Mouse (Mus musculus): ENCODE data around the gene Edem3.
"Not testable (repeated sequence)": the region's sequence is repeated elsewhere in the genome, so short reads cannot be mapped to it uniquely, and the experiment has no call there.

Gene Edem3

DNA sequence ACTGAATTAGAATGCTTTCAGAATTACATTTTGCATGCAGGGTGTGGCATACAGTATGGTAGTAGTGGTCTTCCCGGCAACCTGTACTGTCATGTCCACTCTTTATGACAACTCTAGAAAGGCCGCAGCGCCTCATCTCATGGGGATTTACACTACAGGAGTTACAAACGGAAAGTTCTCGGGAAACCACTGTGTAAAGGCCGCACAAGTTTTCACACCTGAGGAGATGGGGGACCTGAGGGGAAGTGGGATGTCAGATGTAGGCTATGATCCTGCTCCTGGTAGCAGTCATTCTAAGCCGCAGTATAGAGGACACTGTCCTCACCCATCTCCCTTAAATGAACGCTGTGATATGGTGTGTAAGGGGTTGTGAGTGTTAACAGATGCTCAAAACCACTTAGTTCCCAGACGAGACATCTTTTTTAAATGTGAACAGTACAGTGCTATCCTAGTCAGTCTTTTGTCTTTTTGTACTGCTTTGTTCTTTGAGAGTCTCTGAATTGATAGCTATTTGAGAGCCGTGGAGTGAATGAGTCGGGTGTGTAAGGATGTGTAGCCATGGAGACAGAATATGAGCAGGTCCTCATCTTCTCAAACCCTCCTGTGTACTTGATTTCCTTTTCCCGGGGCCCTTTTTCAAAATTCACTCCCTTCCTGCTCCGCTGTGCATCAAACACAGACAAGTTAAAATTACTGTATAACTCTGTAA, 57.0 kb downstream of the Edem3 start:
- DNase-seq, result no peak

DNA sequence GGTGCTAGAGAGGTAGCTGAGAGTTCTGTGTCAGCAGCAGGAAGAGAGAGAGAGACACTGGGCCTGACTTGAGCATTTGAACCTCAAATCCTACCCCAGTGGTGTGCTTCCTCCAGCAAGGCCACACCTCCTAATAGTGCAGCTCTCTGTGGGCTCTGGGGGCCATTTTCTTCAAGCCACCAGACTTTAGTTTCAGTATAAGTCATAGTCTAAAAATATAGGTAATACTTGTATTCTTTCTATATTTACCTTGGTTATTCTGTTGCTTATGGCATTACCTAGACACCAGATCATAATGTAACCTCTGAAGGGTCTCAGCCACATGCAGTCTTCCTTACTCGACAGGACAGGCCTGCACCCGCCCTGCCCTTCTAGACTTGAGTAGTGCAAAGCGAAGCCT, 60.9 kb downstream of the Edem3 start:
- DNase-seq, result no peak

DNA sequence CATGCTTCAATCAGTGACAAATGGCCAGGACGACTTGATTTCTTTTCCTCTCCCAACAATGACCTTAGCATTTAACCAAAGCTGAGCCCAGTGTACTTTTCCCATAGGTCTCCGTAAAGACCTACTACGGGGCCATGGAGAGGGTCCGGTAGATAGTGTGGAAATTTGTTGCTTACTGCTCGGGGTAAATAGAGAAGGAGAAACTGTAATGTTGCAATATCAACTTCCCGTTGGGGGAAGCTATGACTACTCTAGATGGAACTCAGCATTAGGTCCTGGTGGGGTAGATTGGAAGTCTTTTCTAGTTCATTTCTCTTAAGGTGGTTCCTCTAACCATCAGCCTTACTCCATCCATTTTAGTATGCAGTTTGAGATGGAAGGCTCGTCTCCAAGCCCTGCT, 64.0 kb downstream of the Edem3 start:
- DNase-seq, result no peak

DNA sequence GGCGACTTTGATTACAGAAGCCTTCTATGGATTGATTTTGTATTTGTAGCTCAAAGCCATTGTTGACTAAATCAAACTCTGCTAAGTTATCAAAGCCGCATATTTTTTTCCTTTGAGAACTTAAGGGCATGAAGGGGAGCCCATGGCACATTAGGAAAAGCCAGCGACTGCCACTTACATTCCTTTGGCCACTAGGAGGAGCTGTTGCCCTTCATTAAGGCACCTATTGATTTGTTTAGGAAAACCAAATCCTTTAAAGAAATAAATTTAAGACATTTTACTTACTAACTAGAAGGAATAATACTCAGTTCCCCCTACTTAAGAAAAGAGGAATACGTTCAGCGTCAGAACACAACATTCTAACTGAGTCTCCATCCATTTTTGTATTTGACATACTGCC, 65.3 kb downstream of the Edem3 start:
- peak; percentile 72 to 79 for DNase-seq

DNA sequence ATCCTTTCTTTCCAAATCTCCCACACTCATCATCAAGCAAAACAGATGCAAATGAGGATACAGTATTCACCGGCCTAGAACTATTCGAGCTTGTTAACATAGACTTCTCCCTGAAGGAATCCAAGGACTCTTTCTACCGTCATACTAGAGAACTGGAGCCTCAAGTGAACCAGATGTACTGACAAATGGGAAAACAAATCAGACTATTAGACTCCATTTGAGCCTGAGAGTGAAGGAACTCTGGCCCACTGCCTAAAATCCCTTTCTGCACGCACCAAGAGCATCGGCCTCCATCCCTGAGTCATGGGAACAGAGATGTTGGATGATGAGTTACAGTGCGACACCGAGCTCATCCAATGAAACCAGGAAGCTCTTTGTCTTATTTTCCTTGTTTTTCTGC, 69.9 kb downstream of the Edem3 start:
- peak in 1 of 2 experiments; percentile 15 for DNase-seq

DNA sequence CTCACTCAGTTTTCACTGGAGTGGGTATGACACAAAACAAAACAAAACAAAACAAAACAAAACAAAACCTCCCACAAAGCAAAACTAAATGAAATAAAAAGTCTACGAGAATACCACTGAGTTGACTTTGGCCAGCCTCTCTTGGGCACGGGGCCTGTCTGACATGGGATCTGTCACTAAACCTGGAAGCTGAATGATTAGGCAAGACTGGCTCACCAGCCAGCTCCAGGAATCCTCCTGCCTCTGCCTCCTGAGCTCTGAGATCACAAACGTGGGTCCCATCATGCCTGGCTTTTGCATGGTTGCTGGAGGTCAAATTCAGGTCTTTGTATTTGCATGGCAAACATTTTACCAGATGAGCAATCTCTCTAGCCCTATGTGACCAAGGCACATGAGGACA, 76.6 kb downstream of the Edem3 start:
- DNase-seq, result no peak

DNA sequence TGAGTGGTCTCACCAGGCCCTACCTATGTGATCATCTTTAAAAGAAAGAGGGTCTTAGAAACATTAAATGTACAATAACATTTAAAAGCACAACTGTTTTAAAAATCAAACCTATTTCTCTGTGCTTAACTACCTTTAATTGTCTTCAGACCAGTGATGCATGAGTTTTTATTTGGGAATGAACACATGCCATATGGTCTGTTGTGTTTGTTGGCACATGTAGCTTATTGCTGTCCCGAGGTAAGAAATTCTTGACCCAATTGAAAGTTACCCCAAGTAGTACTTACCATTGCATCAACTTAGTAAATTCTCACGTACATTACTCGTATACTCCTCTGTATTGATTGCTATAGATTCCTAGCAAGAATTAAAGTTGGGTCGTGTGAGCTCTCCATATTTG, 80.1 kb downstream of the Edem3 start:
- no peak for DNase-seq

DNA sequence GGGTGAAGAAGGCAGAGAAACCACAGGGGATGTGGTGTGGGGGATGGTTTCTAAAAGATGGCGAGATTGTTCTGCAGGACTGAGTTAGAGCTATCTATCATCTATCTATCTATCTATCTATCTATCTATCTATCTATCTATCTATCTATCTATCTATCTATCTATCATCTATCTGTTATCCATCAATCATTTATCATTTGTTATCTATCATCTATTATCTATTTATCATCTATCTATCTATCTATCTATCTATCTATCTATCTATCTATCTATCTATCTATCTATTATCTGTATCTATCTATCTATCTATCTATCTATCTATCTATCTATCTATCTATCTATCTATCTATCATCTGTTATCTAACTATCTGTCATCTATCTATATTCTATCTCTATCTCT, 85.2 kb downstream of the Edem3 start:
- DNase-seq, result not testable (repeated sequence)

DNA sequence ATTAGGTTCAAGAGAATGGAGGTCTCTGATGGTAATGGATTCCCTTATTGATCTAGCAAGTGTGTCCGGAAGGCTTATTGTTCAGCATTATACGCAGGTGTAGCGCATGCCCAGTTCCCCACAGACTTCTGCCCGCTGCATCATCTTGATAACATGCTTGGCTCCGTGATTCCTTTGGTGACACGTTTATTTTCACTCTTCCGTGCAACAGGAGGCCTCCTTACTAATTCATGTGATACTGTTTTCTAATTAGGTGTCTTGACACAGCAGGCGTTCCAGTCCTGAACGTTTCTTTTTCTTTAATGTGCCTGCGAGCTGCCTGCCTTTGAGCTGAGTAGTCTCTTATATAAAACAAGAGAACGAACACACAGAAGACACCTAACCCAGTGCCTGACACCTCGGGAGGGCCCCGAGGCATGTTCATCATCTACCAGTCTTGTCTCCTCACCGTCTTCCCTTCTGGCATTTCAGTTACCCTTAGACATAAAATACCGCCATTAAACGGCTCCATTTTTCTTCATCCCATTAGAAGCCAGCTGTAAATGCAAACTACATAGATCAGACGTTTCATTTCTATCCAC, 90.2 kb downstream of the Edem3 start:
- DNase-seq, result no peak

DNA sequence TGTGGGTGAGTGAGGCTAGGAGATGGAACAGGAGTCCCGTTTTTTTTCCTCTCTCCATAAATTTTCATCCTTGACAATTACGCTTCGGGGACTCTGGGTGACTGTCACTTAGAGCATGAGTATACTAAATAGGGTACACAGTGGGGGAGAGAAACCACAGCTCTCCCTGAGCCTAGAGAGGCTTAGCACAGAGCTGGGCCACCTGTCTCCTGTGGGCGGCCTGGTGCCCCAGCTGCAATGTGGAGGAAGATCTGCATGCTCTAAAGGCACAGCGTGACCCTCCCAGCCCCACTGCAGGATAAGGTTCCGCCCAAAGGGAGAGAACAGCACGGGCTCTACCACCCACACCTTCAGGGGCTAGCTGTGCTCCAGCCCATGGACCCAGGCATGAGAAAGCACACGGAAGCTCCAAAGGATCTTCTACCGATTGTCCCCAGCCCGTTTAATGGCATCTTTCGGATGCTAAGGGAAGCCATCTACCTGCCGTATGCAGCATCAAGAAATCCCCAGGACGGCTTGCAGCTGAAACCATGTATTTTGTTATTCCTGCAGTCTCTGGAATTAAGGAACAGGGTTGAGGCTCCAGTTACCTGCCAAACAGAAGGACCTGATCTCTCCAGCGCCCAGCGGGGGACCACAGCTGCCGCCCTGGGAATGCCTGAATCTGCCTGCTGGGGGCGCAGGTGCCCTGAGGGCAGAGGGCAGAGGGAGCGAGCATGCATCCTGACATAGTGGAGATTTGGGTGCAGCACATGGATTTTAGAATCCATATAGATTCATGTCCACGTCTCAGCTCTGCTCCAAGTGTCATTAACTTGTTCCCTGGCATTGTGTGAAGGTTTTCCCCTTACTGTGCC, 91.0 kb downstream of the Edem3 start:
- DNase-seq, result peak in 1 of 2 experiments; percentile 17

DNA sequence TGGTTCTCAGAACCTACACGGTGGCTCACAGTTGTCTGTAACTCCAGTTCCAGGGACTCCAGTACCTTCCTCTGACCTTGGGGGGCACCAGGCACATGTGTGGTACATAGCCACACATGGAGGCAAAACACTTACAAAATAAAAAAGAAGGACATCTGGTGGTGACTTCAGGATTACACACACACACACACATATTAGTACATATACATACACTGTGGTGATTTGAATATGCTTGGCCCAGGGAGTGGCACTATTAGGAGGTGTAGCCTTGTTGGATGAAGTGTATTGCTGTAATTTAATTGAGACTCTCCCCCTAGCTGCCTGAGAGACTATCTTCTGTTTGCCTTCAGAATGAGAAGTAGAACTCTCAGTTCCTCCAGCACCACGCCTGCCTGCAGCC, 93.1 kb downstream of the Edem3 start:
- no peak for DNase-seq

DNA sequence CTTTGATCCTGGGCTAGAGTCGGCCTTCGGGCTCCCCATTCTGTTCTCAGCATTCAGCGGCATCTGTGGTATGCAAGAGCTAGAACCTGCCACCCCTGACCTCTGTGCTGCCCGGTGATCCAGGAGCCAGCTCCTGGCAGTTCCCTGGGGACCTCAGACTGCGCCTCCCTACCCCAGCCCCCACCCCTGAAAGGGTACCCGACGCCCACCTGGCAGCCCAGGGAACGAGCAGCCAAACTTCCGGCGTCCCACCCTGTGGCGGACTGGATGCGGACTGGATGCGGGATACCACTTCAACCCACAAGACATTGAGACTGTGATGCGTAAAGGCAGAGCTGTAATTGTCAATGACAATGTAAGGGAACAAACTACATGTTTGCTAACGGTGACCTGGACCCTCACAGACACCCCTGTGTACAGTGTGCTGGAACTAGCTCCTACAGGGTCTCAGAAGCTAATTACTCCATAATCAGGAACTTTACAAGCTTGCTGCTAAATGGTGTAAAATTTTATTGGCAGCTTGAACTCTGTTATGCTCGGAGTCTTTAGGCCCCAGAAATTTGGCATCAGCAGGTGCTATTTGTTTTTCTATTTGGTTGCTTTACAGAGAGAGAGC, 94.9 kb downstream of the Edem3 start:
- no peak for DNase-seq

DNA sequence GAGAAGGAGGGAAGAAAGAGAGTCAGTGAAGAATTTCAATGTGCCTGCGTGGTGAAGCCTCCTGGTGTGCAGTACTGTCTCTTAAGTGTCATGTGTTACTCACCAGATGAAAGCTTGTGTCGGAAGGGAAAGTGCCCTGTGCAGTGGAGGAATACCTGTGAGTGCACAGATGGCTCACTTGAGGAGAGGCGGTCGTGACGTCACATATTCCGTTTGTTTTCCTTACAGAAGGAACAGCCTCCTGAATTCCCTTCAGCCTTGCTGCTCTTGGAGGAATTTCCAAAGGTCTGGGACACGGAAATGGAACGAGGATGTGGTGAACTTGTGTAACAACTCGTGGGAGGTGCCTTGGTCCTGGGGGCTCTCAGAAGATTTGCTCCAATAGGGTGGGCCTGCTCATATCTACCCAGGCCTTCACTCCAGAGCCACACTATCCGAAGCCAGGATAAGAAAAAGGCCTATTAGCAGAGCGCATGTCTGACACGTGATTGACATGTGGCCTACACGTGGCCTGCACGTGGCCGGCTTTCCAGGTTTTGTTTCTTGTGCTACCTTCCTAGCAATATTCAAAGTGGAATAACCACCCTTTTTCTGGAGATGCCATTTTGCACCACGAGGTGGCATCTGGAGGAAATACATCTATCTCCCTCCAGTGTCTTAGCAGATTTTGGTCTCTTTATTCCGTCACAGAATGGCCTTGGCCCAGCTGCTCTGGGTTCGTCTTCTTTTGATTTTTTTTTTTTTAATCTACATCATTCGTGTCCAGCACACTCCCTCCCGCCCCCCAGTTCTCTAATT, 96.1 kb downstream of the Edem3 start:
- DNase-seq, result peak in 1 of 2 experiments; percentile 15

DNA sequence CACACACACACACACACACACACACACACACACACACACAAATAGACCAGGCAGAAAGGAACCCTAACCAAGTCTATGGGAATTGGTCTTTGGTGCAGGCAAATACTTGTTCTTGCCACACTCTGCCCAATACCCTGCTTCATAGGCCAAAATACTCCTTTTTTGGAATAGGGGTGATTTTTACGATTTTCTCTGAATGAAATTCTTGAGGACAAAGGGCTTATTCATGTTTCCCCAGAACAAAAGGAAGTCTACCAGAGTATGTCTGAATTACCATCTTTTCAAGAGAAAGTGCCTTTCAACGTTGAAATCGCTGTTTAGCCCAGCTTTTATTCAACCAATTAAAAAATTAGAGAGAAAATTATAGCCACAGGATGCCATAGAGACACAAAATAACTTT, 96.8 kb downstream of the Edem3 start:
- DNase-seq, result no peak

DNA sequence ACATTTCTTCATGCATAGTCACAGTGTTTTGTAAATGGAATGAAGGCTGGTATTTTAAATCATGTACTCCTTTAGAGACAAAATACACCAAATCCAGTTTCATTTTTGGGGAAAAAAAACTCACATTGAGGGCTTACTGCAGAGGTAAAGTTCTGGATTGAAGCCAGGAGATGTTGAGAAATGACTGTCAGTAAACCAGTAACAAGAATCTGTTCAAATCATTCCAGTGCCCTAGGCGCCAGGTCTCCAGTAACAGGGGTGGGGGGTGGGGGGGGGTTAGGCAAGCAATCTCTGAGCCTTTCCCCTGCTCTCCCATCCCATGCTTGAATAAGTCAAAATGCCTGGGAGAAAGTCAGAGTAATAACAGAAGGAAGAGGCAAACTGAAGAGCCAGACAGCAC, 100.4 kb downstream of the Edem3 start:
- no peak for DNase-seq

DNA sequence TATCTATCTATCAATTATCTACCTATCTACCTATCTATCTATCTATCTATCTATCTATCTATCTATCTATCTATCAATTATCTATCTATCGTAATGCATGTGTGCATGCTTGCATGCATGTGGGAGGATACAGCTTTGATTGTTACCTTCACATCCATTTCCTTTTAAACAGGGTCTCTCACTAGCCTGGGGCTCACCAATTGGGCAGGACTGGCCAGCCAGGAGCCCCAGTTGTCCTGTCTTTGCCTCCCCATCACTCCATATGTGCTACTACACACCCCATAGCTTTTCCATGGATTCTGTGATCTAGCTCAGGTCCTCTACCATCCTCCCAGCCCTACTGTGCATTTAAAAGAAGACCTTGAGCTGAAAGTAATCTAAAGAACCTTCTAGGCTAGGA, 103.3 kb downstream of the Edem3 start:
- DNase-seq, result no peak

DNA sequence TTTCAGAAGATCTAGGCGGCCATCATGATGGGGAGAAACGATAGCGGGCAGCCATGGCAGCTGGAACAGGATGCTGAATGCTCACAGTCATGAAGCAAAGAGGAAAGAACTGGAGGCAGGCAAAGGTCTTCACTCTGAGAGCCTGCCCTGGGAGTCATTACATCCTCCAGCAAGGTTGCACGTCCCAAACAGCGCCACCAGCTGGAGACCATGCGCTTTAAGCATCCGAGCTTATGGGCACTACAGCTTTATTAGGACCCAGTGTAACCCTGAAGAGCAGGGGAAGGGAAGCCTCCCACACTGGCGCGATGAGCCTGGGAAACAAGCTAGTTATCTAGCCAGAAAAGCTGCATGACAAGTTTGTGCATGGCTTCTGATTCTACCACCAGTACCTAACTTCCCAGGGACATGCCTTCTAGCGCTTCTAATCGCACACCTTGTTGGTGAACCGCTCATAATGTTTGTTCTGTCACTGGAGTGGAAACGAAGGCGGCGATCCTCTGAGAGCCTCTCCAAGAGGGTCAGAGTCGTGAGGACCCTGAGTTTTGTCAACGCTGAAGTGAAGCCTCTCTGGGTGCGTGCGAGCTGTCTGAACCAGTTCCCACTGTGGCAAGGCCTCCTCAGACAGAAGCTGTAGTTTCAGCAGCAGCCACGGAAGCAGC, 106.3 kb downstream of the Edem3 start:
- peak; percentile 30 to 38 for DNase-seq

DNA sequence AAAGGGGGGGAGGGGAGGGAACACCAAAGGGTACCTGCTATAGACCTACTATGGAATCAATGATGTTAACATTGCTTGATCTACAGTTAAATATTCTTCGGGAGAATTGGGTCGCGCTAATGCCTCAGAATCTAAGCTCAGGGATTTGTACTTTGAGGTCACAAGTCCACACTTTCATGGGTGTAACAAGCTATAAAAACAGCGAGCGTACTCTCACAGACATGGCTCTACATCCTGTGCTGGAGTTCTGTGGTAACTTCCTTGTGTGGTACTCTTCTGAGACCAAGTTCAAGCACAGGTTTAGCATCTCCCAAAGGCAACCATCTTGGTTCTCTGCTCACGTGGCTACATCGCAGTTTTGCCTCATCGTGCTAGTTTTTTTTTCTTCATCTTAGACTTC, 106.9 kb downstream of the Edem3 start:
- no peak for DNase-seq

DNA sequence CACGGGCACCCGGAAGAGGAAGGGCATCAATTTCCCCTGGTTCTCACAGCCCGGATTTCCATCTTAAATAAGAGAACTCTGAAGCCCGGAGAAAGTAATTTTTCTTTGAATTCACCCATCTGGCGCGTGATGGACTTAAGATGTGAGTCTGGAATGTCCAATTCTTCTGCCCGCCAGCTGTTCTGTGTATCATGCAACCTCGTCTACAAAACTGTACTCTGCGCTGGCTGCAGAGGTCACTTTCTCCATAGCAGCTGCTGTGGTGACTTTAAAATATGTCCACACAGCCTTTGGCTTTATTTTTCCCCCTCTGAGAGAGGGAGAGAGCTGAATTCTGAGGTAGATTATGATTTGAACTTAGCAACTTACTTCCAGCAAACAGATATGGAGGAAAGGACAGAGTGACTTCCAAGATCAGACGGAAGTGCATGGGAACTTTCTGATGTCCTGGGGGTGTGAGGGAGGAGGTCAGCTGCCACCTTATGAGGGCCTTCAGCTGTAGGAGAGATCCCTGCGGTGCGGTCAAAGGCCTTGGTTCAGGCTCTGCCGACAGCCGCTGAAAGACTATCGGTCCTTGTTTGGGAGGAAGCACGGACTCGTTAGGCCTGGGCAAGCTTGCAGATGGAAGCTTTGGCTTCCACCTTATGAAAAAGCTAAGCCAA, 108.1 kb downstream of the Edem3 start:
- peak; percentile 59 to 71 for DNase-seq

DNA sequence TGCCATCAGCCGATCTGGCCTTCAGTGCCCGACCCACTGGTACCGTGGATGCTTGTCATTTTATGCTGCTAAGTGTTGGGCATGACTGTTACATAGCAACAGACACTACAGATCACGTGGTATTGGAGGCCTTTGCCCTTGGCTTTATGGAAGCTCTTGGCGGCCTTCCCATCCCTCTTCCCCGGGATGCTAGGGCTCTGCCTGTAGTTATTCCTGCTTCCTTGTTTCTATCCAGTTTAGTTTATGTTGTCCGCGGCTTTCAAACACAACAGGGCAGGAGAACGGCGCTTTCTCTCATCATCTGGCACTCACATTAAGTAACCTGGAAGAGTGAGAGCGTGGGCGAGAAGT, 108.6 kb downstream of the Edem3 start:
- DNase-seq, result peak; percentile 69 to 78

DNA sequence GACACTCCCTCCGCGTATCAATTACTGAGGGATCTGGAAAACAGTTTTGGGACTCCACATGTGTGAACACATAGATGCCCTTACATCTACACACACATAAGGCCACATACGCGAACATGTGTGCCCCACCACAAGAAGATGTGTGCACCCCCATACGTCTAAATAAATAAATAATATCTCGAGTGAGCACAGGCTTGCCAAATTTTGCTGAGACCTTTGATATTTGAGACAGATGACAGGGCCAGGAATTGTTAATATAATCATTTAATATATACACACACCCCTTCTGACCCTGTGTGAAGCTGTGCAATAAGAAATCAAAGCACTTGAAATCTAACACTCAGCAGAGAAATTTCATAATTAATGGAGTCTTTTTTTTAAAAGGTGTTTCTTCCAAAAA, 109.2 kb downstream of the Edem3 start:
- no peak for DNase-seq
